Mouse (Mus musculus): ENCODE results near the gene Greb1.

DNA sequence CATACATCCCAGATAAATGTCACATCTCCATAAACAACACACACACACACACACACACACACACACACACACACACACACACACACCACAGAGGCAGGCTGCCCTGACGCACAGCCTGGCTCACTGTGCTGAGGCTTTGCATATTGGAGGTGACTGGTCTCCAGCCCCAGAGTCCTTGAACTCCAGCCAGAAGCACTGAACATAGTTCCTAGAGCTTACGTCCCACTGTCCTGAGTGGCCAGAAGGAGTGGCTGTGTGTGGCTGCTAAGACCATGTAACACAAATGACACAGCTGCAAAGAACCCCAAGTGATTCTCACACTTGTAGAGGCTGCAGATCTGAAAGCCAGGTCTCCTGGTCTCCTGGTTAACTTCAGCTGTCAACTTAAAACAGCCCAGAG lies 138.8 kb downstream of the Greb1 start:
- TF ChIP-seq CTCF (IDR thresholded peaks at IDR 0.05; ENCODE audit: control insufficient read depth, insufficient read depth, low read length) = no peak
- no peak for TF ChIP-seq POLR2A (IDR thresholded peaks at IDR 0.05; ENCODE audit: borderline replicate concordance, control insufficient read depth, low read depth, low read length)

Measured in bone marrow, adult 2 months (tissue).